Mouse (Mus musculus) heart, embryonic 12.5 days (tissue): ENCODE data around the gene Svep1. TPM values are rescaled to one million over a fixed set of nuclear protein-coding genes. Genes with fewer than 3 reads are reported as not detected.

Experiments
- ATAC-seq: fragments of 200-750 bp; cut with Nextera tagmentation; 2 replicates; pipeline ENCODE4 v1.8.0; 2017; ENCODE audit warnings: moderate TSS enrichment, moderate library complexity; ENCODE audit not compliant: insufficient number of reproducible peaks, low FRiP score
- H3K27ac ChIP-seq: fragments of 300-500 bp; sonication (generic); 2 replicates; pipeline ENCODE4 v1.5.1; 2016; ENCODE audit warnings: mild to moderate bottlenecking, moderate library complexity; ENCODE audit not compliant: poor library complexity, severe bottlenecking
- H3K27me3 ChIP-seq: fragments of 300-500 bp; sonication (generic); replicated peaks from 2 replicates; pipeline ENCODE4 v1.6.1; 2016; ENCODE audit warnings: mild to moderate bottlenecking, moderate library complexity
- H3K36me3 ChIP-seq: fragments of 300-500 bp; sonication (generic); 2 replicates; pipeline ENCODE4 v1.6.1; 2016; ENCODE audit warnings: mild to moderate bottlenecking, moderate library complexity
- H3K4me1 ChIP-seq: fragments of 300-500 bp; sonication (generic); replicated peaks from 2 replicates; pipeline ENCODE4 v1.6.1; 2016; ENCODE audit warnings: mild to moderate bottlenecking
- H3K4me2 ChIP-seq: fragments of 300-500 bp; sonication (generic); 2 replicates; pipeline ENCODE4 v1.6.1; 2016; ENCODE audit warnings: mild to moderate bottlenecking, moderate library complexity
- H3K4me3 ChIP-seq: fragments of 300-500 bp; sonication (generic); 2 replicates; pipeline ENCODE4 v1.5.1; 2016; ENCODE audit warnings: mild to moderate bottlenecking
- H3K9ac ChIP-seq: fragments of 300-500 bp; sonication (generic); 2 replicates; pipeline ENCODE4 v1.6.1; 2016; ENCODE audit warnings: mild to moderate bottlenecking, moderate library complexity
- H3K9me3 ChIP-seq: fragments of 300-500 bp; sonication (generic); replicated peaks from 2 replicates; pipeline ENCODE4 v1.6.1; 2016; ENCODE audit warnings: mild to moderate bottlenecking, moderate library complexity
- WGBS: fragments of 180-500 bp; shearing (Covaris S2); methylation state at CpG from one replicate; pipeline ENCODE4 v1.1.7; 2016; 5-methylcytosine and 5-hydroxymethylcytosine counted together
- polyA plus RNA-seq: library from polyadenylated mRNA; unstranded; fragments of >200 nt; fragmentation: Nextera tagmentation; extraction: Ambion mirVana; gene quantifications from 2 replicates; pipeline ENCODE4 v1.2.1, GENCODE M21; 2016

Gene Svep1
- polyA plus RNA-seq, 1 experiment from 2014 or later: 2.3 TPM

GRCm38 (mm10) chr4:58139241-58139640, 67.4 kb downstream of the Svep1 start:
- H3K9ac ChIP-seq: no peak overlapping the region
- H3K36me3 ChIP-seq: no peaks in the 10 kb centered on the region
- 86% methylated on average over 6 of the region's 6 CpGs for WGBS
- H3K27ac ChIP-seq: no peak overlapping the region
- no peak for ATAC-seq
- H3K9me3 ChIP-seq: no peaks in the 10 kb centered on the region
- H3K4me1 ChIP-seq: no peaks in the 10 kb centered on the region
- H3K27me3 ChIP-seq: no peaks in the 10 kb centered on the region
- no peak overlapping the region for H3K4me3 ChIP-seq
- H3K4me2 ChIP-seq: no peak overlapping the region

DNA sequence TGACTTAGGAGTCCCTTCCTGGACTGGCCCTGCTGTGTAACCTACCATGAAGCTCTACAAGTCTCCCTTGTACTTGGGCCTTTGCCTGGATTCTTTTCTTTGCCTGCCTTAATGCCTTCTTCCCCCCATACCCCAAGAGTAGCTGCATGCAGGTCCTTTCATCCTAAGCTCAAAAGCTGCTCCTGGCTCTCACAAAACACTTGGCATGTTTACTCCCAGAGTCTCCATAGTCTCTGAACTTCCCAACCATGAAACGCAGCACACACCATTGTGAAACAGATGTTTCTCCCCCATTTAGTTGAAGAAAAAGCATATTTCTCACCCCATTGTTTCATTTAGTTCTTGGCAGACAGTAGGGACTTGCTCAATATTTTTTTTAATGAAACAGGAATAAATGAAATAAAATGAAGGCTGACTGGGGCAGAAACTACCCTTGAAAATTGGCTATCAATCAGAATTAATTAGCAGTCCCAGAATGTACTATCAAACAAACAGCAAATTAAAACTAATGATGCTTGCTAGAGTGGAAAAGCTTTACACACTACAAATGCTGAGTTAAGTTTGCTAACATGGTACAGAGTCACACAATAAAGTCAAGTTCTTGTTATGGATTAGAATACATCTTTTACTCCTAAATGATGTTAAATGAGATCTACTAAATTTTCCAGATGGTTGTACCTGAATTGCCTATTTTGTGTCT, 72.9 kb downstream of the Svep1 start:
- 84% methylated on average over 1 of the region's 1 CpGs for WGBS
- Histone ChIP-seq H3K4me1 (no peaks in the 10 kb centered on the region), H3K9ac (no peak overlapping the region), H3K4me2 (no peak overlapping the region), H3K27ac (no peak overlapping the region), H3K4me3 (no peak overlapping the region), H3K36me3 (no peaks in the 10 kb centered on the region), H3K9me3 (no peaks in the 10 kb centered on the region), H3K27me3 (no peaks in the 10 kb centered on the region)
- ATAC-seq: no peak

DNA sequence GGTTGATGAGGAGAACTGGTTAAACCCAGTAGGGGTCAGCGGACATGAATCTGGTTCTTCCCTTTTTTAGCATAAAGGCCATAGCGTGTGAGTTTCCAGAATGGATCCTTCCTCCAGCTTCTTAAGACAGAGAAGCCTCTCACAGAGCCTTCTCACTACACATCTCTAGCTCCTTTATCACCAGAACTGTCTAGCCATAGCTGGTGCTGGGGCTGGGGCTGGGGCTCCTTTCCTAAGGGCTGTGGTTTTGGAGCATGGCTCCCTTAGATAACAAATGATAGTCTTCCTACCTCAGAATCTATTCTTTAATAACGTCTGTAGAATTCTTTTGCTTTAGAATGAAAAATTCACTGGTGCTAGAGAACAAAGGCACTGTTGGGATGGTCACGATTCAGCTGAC, 76.8 kb downstream of the Svep1 start:
- Histone ChIP-seq H3K4me1 (no peaks in the 10 kb centered on the region), H3K9ac (no peak overlapping the region), H3K4me3 (no peak overlapping the region), H3K4me2 (no peak overlapping the region), H3K27me3 (no peaks in the 10 kb centered on the region), H3K36me3 (no peaks in the 10 kb centered on the region), H3K9me3 (no peaks in the 10 kb centered on the region), H3K27ac (no peak overlapping the region)
- ATAC-seq: no peak
- 80% methylated on average over 4 of the region's 4 CpGs for WGBS

GRCm38 (mm10) chr4:58127024-58127423, 79.6 kb downstream of the Svep1 start:
- Histone ChIP-seq H3K9me3 (no peaks in the 10 kb centered on the region), H3K4me2 (no peak overlapping the region), H3K36me3 (no peaks in the 10 kb centered on the region), H3K9ac (no peak overlapping the region), H3K27me3 (no peaks in the 10 kb centered on the region), H3K27ac (no peak overlapping the region), H3K4me1 (no peaks in the 10 kb centered on the region), H3K4me3 (no peak overlapping the region)
- 64% methylated on average over 5 of the region's 5 CpGs for WGBS
- ATAC-seq: no peak

DNA sequence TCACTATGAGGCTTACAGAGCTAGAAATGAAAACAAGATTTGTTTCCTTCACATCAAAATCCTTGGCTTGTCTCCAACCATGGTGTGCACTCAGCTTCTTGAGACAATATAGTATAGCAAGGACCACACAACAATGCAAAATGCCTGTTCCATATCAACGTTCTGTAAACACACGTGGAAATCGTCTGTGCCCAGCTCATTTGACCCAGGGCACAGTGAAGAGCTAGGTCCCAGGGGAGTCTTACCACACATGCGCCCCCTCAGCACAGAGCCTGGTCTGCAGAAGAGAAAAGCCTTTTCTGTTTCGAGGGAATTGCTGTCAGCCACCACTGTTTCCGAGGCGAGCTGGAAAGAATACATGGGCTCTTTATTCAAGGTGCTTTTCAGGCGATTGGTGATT, 91.2 kb downstream of the Svep1 start:
- ATAC-seq: no peak
- Histone ChIP-seq H3K4me2 (no peak overlapping the region), H3K36me3 (no peaks in the 10 kb centered on the region), H3K9ac (no peak overlapping the region), H3K27ac (no peak overlapping the region), H3K27me3 (no peaks in the 10 kb centered on the region), H3K4me1 (no peaks in the 10 kb centered on the region), H3K4me3 (no peak overlapping the region), H3K9me3 (no peaks in the 10 kb centered on the region)
- WGBS: 78% methylated on average over 8 of the region's 8 CpGs

- 81% methylated on average over 10 of the region's 10 CpGs for WGBS
- no peak overlapping the region for H3K9ac ChIP-seq
- no peak for ATAC-seq
Measured at GRCm38 (mm10) chr4:58111008-58111407, 95.7 kb downstream of the Svep1 start.

DNA sequence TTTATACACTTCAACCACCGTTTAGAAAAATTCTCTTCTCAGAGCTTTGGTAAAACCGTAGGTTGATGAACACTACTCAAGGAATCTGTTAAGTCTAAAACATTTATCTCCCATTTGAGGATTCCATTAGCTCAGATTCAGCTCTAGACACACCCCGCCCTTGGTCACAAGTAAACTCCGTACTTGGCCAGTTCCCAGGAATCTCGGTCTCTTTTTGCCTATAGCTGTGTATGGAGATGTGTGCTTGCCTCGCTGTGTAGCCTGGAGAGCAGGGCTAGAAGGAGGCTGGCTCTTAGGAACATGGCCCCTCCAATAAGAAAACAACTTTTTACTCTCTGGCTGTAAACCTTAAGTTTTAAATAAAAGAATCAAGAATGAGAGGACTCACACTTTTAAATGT, 96.9 kb downstream of the Svep1 start:
- ATAC-seq: no peak
- Histone ChIP-seq H3K27me3 (no peaks in the 10 kb centered on the region), H3K4me1 (no peaks in the 10 kb centered on the region), H3K9me3 (no peaks in the 10 kb centered on the region), H3K27ac (no peak overlapping the region), H3K9ac (no peak overlapping the region), H3K36me3 (no peaks in the 10 kb centered on the region), H3K4me3 (no peak overlapping the region), H3K4me2 (no peak overlapping the region)
- WGBS: 84% methylated on average over 6 of the region's 6 CpGs

More at GRCm38 (mm10) chr4:58111008-58111407, 95.7 kb downstream of the Svep1 start:
- Histone ChIP-seq H3K27ac (no peak overlapping the region), H3K4me2 (no peak overlapping the region), H3K9me3 (no peaks in the 10 kb centered on the region), H3K27me3 (no peaks in the 10 kb centered on the region), H3K4me3 (no peak overlapping the region), H3K4me1 (no peaks in the 10 kb centered on the region), H3K36me3 (no peaks in the 10 kb centered on the region)

DNA sequence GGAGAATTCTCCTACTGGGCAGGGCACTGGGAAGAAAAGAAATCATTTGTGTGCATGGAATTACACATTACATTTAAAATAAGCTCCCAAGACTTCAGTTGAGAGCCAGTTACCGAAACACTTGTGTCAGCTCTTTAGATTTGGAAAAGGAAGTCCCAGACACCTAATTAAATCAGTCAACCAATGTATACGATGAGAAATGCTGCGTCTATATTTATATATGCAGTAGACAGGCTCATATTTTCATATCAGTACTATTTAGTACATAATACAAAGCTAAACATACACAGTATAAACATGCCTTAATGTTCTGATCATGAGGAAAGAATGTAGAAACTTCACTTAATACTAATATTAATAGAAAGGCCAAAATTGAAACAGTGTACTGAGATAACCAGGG, 98.3 kb downstream of the Svep1 start:
- 85% methylated on average over 3 of the region's 3 CpGs for WGBS
- no peak for ATAC-seq

GRCm38 (mm10) chr4:58097732-58098131, 108.9 kb downstream of the Svep1 start:
- 82% methylated on average over 9 of the region's 9 CpGs for WGBS
- Histone ChIP-seq H3K4me2 (no peak overlapping the region), H3K9ac (no peak overlapping the region)

More for the DNA sequence above, 98.3 kb downstream of the Svep1 start:
- no peaks in the 10 kb centered on the region for H3K36me3 ChIP-seq
- no peaks in the 10 kb centered on the region for H3K9me3 ChIP-seq
- H3K27ac ChIP-seq: no peak overlapping the region
- H3K4me1 ChIP-seq: no peaks in the 10 kb centered on the region
- H3K9ac ChIP-seq: no peak overlapping the region
- no peak overlapping the region for H3K4me2 ChIP-seq
- H3K27me3 ChIP-seq: no peaks in the 10 kb centered on the region
- H3K4me3 ChIP-seq: no peak overlapping the region

GRCm38 (mm10) chr4:58086738-58087137, 119.9 kb downstream of the Svep1 start:
- Histone ChIP-seq H3K9ac (no peak overlapping the region), H3K4me1 (no peaks in the 10 kb centered on the region), H3K27ac (peak overlapping the region; percentile 21; the same call in 1 of the 2 replicates), H3K36me3 (no peaks in the 10 kb centered on the region), H3K27me3 (no peaks in the 10 kb centered on the region), H3K9me3 (no peaks in the 10 kb centered on the region), H3K4me2 (no peak overlapping the region), H3K4me3 (no peak overlapping the region)
- 55% methylated on average over 1 of the region's 1 CpGs for WGBS
- ATAC-seq: no peak

More at GRCm38 (mm10) chr4:58097732-58098131, 108.9 kb downstream of the Svep1 start:
- H3K9me3 ChIP-seq: no peaks in the 10 kb centered on the region
- H3K27me3 ChIP-seq: no peaks in the 10 kb centered on the region
- no peak overlapping the region for H3K4me3 ChIP-seq
- no peaks in the 10 kb centered on the region for H3K36me3 ChIP-seq
- no peaks in the 10 kb centered on the region for H3K4me1 ChIP-seq
- no peak overlapping the region for H3K27ac ChIP-seq
- ATAC-seq: no peak

- H3K4me1 ChIP-seq: no peaks in the 10 kb centered on the region
- no peak overlapping the region for H3K4me2 ChIP-seq
- H3K4me3 ChIP-seq: no peak overlapping the region
- no peak overlapping the region for H3K9ac ChIP-seq
- no peaks in the 10 kb centered on the region for H3K9me3 ChIP-seq
- H3K36me3 ChIP-seq: no peaks in the 10 kb centered on the region
- 56% methylated on average over 4 of the region's 4 CpGs for WGBS
- H3K27ac ChIP-seq: 0 out of 2 replicates have a peak overlapping the region, but pooled peaks have one; percentile 21
- ATAC-seq: no peak
- H3K27me3 ChIP-seq: no peaks in the 10 kb centered on the region
Measured at GRCm38 (mm10) chr4:58086151-58086550, 120.5 kb downstream of the Svep1 start.

DNA sequence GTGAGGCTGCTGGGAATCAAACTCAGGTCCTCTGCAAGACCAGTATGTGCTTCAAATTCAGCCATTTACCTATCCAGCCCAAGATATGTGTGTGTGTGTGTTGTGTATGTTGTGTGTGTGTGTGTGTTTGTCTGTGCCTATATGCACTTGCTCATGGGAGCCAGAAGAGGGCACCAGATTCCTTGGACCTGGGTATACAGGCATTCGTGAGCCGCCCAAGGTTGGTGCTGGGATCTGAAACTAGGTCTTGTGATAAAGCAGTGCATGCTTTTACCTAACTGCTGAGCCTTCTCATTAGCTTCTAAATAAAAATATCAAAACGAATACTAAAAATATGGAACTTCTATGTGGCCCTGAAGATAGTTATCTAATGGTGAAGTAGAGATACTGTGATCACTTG, 121.3 kb downstream of the Svep1 start:
- Histone ChIP-seq H3K27ac (no peak overlapping the region), H3K36me3 (no peaks in the 10 kb centered on the region), H3K9me3 (no peaks in the 10 kb centered on the region), H3K9ac (no peak overlapping the region), H3K4me1 (no peaks in the 10 kb centered on the region), H3K4me3 (no peak overlapping the region), H3K4me2 (no peak overlapping the region), H3K27me3 (no peaks in the 10 kb centered on the region)
- 81% methylated on average over 3 of the region's 3 CpGs for WGBS
- ATAC-seq: no peak
